Mouse (Mus musculus): ENCODE results near the gene Trub1.

The Trub1 gene

GRCm38 (mm10) chr19:57498884-57499410 lies 46.2 kb downstream of the Trub1 start:
- no peak for DNase-seq

- no peak for DNase-seq
Measured at GRCm38 (mm10) chr19:57500254-57500653, 47.5 kb downstream of the Trub1 start.

- no peak for DNase-seq
Measured at GRCm38 (mm10) chr19:57503144-57503543, 50.4 kb downstream of the Trub1 start.

GRCm38 (mm10) chr19:57505048-57505932 lies 52.6 kb downstream of the Trub1 start:
- DNase-seq: no peak

GRCm38 (mm10) chr19:57506591-57506990 lies 53.9 kb downstream of the Trub1 start:
- no peak for DNase-seq

GRCm38 (mm10) chr19:57508261-57508788 lies 55.6 kb downstream of the Trub1 start:
- no peak for DNase-seq

- DNase-seq: no peak
Measured at GRCm38 (mm10) chr19:57509758-57510319, 57.1 kb downstream of the Trub1 start.

- DNase-seq: no peak
Measured at GRCm38 (mm10) chr19:57510836-57511235, 58.1 kb downstream of the Trub1 start.

GRCm38 (mm10) chr19:57513123-57513522 lies 60.4 kb downstream of the Trub1 start:
- no peak for DNase-seq

GRCm38 (mm10) chr19:57521721-57522120 lies 69.0 kb downstream of the Trub1 start:
- DNase-seq: no peak

- DNase-seq: no peak
Measured at GRCm38 (mm10) chr19:57523363-57523762, 70.7 kb downstream of the Trub1 start.

- DNase-seq: no peak
Measured at GRCm38 (mm10) chr19:57525693-57526092, 73.0 kb downstream of the Trub1 start.

GRCm38 (mm10) chr19:57530212-57530611 lies 77.5 kb downstream of the Trub1 start:
- no peak for DNase-seq

GRCm38 (mm10) chr19:57534262-57534661 lies 81.5 kb downstream of the Trub1 start:
- no peak for DNase-seq

GRCm38 (mm10) chr19:57536512-57536911 lies 83.8 kb downstream of the Trub1 start:
- no peak for DNase-seq

GRCm38 (mm10) chr19:57537510-57538182 lies 84.9 kb downstream of the Trub1 start:
- no peak for DNase-seq

GRCm38 (mm10) chr19:57540118-57540517 lies 87.4 kb downstream of the Trub1 start:
- DNase-seq: no peak

Measured in cerebellum, postnatal 36 days (tissue).